Mouse (Mus musculus) stomach, embryonic 14.5 days (tissue): ENCODE results near the gene Elmo2. TPM values are rescaled to one million over a fixed set of nuclear protein-coding genes. Genes with fewer than 3 reads are reported as not detected.

Experiments
- ATAC-seq: fragments of 200-750 bp; cut with Nextera tagmentation; 2 replicates; pipeline ENCODE4 v1.8.0; 2017; ENCODE audit warnings: low read depth, moderate TSS enrichment; ENCODE audit not compliant: insufficient number of reproducible peaks, insufficient read depth, low FRiP score
- H3K27ac ChIP-seq: fragments of 300-500 bp; sonication (generic); 2 replicates; pipeline ENCODE4 v1.5.1; 2014; ENCODE audit warnings: mild to moderate bottlenecking, low read length, moderate library complexity, mixed read lengths
- H3K27me3 ChIP-seq: fragments of 300-500 bp; sonication (generic); 2 replicates; pipeline ENCODE4 v1.6.1; 2014; ENCODE audit warnings: low read length, control low read depth, mixed read lengths; ENCODE audit not compliant: control insufficient read depth, insufficient read depth
- H3K36me3 ChIP-seq: fragments of 300-500 bp; sonication (generic); 2 replicates; pipeline ENCODE4 v1.6.1; 2014; ENCODE audit warnings: mild to moderate bottlenecking, control low read depth, low read length, moderate library complexity, mixed read lengths; ENCODE audit not compliant: control insufficient read depth, insufficient read depth
- H3K4me1 ChIP-seq: fragments of 300-500 bp; sonication (generic); 2 replicates; pipeline ENCODE4 v1.6.1; 2014; ENCODE audit warnings: low read length, control low read depth, mixed read lengths; ENCODE audit not compliant: control insufficient read depth, insufficient read depth
- H3K4me2 ChIP-seq: fragments of 300-500 bp; sonication (generic); replicated peaks from 2 replicates; pipeline ENCODE4 v1.6.1; 2014; ENCODE audit warnings: low read depth, low read length, control low read depth
- H3K4me3 ChIP-seq: fragments of 300-500 bp; sonication (generic); 2 replicates; pipeline ENCODE4 v1.5.1; 2014; ENCODE audit warnings: low read depth, low read length, control low read depth
- H3K9ac ChIP-seq: fragments of 300-500 bp; sonication (generic); replicated peaks from 2 replicates; pipeline ENCODE4 v1.6.1; 2014; ENCODE audit warnings: low read depth, mild to moderate bottlenecking, control low read depth, low read length, moderate library complexity, mixed read lengths
- H3K9me3 ChIP-seq: fragments of 300-500 bp; sonication (generic); 2 replicates; pipeline ENCODE4 v1.6.1; 2016; ENCODE audit warnings: low read depth, low read length, control low read depth; ENCODE audit not compliant: control insufficient read depth
- WGBS: fragments of 180-500 bp; shearing (Covaris S2); extraction: QIAGEN DNeasy Blood & Tissue Kit; methylation state at CpG from one replicate; pipeline ENCODE4 v1.1.7; 2014; 5-methylcytosine and 5-hydroxymethylcytosine counted together
- polyA plus RNA-seq: library from polyadenylated mRNA; unstranded; fragments of >200 nt; fragmentation: Nextera tagmentation; extraction: Ambion mirVana; gene quantifications from 2 replicates; pipeline ENCODE4 v1.2.1, GENCODE M21; 2014

The Elmo2 gene
- polyA plus RNA-seq, 1 experiment from 2014 or later, result 77.8 TPM

GRCm38 (mm10) chr2:165242575-165242974 lies 83.7 kb downstream of the Elmo2 start:
- H3K4me1 ChIP-seq, result no peaks in the 10 kb centered on the region
- H3K27ac ChIP-seq, result no peak overlapping the region
- under 1% methylated on average over 13 of the region's 13 CpGs for WGBS
- H3K4me3 ChIP-seq, result no peak overlapping the region
- no peak for ATAC-seq
- no peak overlapping the region for H3K9ac ChIP-seq
- peaks cover 61% of the 10 kb centered on the region for H3K27me3 ChIP-seq
- no peaks in the 10 kb centered on the region for H3K9me3 ChIP-seq
- H3K36me3 ChIP-seq, result no peaks in the 10 kb centered on the region
- no peak overlapping the region for H3K4me2 ChIP-seq

- no peak overlapping the region for H3K9ac ChIP-seq
- WGBS, result 61% methylated on average over 7 of the region's 7 CpGs
- H3K27me3 ChIP-seq, result peaks cover 67% of the 10 kb centered on the region
- H3K36me3 ChIP-seq, result no peaks in the 10 kb centered on the region
- H3K4me1 ChIP-seq, result no peaks in the 10 kb centered on the region
- no peak overlapping the region for H3K4me2 ChIP-seq
- no peak overlapping the region for H3K27ac ChIP-seq
- H3K4me3 ChIP-seq, result no peak overlapping the region
- ATAC-seq, result no peak
- no peaks in the 10 kb centered on the region for H3K9me3 ChIP-seq
Observed at GRCm38 (mm10) chr2:165241786-165242185, 84.5 kb downstream of the Elmo2 start.

- WGBS, result 31% methylated on average over 8 of the region's 8 CpGs
Observed at GRCm38 (mm10) chr2:165240371-165240770, 85.9 kb downstream of the Elmo2 start.

GRCm38 (mm10) chr2:165239533-165240144 lies 86.6 kb downstream of the Elmo2 start:
- Histone ChIP-seq H3K27me3 (peaks cover 72% of the 10 kb centered on the region), H3K4me1 (no peaks in the 10 kb centered on the region), H3K9me3 (no peaks in the 10 kb centered on the region), H3K9ac (no peak overlapping the region), H3K4me2 (no peak overlapping the region), H3K36me3 (no peaks in the 10 kb centered on the region), H3K4me3 (no peak overlapping the region), H3K27ac (no peak overlapping the region)
- 14% methylated on average over 15 of the region's 15 CpGs for WGBS
- ATAC-seq, result no peak

More at GRCm38 (mm10) chr2:165240371-165240770, 85.9 kb downstream of the Elmo2 start:
- no peak overlapping the region for H3K4me3 ChIP-seq
- H3K36me3 ChIP-seq, result no peaks in the 10 kb centered on the region
- no peak overlapping the region for H3K4me2 ChIP-seq
- no peaks in the 10 kb centered on the region for H3K9me3 ChIP-seq
- H3K9ac ChIP-seq, result no peak overlapping the region
- H3K27me3 ChIP-seq, result peaks cover 69% of the 10 kb centered on the region
- no peak for ATAC-seq
- H3K4me1 ChIP-seq, result no peaks in the 10 kb centered on the region
- no peak overlapping the region for H3K27ac ChIP-seq

- 10% methylated on average over 12 of the region's 12 CpGs for WGBS
- no peak overlapping the region for H3K4me3 ChIP-seq
- H3K9ac ChIP-seq, result no peak overlapping the region
- H3K4me1 ChIP-seq, result peaks cover 7% of the 10 kb centered on the region; the same call in 1 of the 2 replicates
- H3K36me3 ChIP-seq, result no peaks in the 10 kb centered on the region
- H3K27ac ChIP-seq, result no peak overlapping the region
- H3K27me3 ChIP-seq, result peaks cover 79% of the 10 kb centered on the region
- H3K9me3 ChIP-seq, result no peaks in the 10 kb centered on the region
- no peak overlapping the region for H3K4me2 ChIP-seq
- no peak for ATAC-seq
Observed at GRCm38 (mm10) chr2:165238416-165239145, 87.7 kb downstream of the Elmo2 start.

Other genes starting within 250 kb of the Elmo2 start
- gene 1700025C18Rik, start 235.7 kb downstream of the Elmo2 start, polyA plus RNA-seq, result not detected in 2 replicates
- 0.27 and 0.32 TPM in 2 replicates for gene Cdh22, start 91.6 kb downstream of the Elmo2 start, polyA plus RNA-seq
- gene Slc35c2, start 38.6 kb downstream of the Elmo2 start, polyA plus RNA-seq, result 42.5 and 43.5 TPM in 2 replicates
- gene Zfp663, start 42.2 kb upstream of the Elmo2 start, polyA plus RNA-seq, result 0.23 and 1.7 TPM in 2 replicates
- gene Zfp334, start 61.8 kb upstream of the Elmo2 start, polyA plus RNA-seq, result 9.6 and 10.3 TPM in 2 replicates
- 0.06 TPM in 1 of 2 replicates, not detected in the other for gene Ocstamp, start 73.9 kb upstream of the Elmo2 start, polyA plus RNA-seq
- gene Slc13a3, start 146.8 kb upstream of the Elmo2 start, polyA plus RNA-seq, result 0.38 TPM in 1 of 2 replicates, not detected in the other
- gene Trp53rka, start 166.8 kb upstream of the Elmo2 start, polyA plus RNA-seq, result 30.6 and 36.4 TPM in 2 replicates
- gene Slc2a10, start 177.3 kb upstream of the Elmo2 start, polyA plus RNA-seq, result 7.3 and 8.5 TPM in 2 replicates